Mouse (Mus musculus) G1E (cell line): ENCODE results near the gene Cyp2a12. TPM values are rescaled to one million over a fixed set of nuclear protein-coding genes. Genes with fewer than 3 reads are reported as not detected.

Experiments used
- ATAC-seq: 2 replicates; pipeline ENCODE4 v1.8.0; 2016; ENCODE audit warnings: mild to moderate bottlenecking; ENCODE audit not compliant: insufficient number of reproducible peaks, poor library complexity, low FRiP score, severe bottlenecking; ENCODE audit errors: extremely low read depth
- DNase-seq: peaks from one replicate; pipeline ENCODE4 v3.0.0; 2012; ENCODE audit warnings: low spot score
- H3K27me3 ChIP-seq: 2 replicates; pipeline ENCODE4 v1.6.1; 2012; ENCODE audit warnings: mild to moderate bottlenecking, low read length, inconsistent platforms; ENCODE audit not compliant: insufficient read depth
- H3K36me3 ChIP-seq: replicated peaks from 2 replicates; pipeline ENCODE3; 2012; ENCODE audit warnings: mild to moderate bottlenecking, inconsistent platforms
- H3K4me1 ChIP-seq: 2 replicates; pipeline ENCODE4 v1.6.1; 2012; ENCODE audit warnings: low read depth, low read length, inconsistent platforms, mixed read lengths; ENCODE audit not compliant: insufficient read depth
- H3K4me3 ChIP-seq: 2 replicates; pipeline ENCODE4 v1.5.1; 2012; ENCODE audit warnings: low read depth, mild to moderate bottlenecking, inconsistent platforms, low read length, moderate library complexity, mixed read lengths
- H3K9me3 ChIP-seq: replicated peaks from 2 replicates; pipeline ENCODE4 v1.6.1; 2012; ENCODE audit warnings: inconsistent platforms
- CTCF ChIP-seq: IDR thresholded peaks from 2 replicates; pipeline ENCODE4 v1.5.1; 2012; ENCODE audit warnings: low read depth, low read length, inconsistent platforms, mixed read lengths
- GATA1 ChIP-seq: IDR thresholded peaks from 2 replicates; pipeline ENCODE4 v1.6.1; 2012; ENCODE audit warnings: borderline replicate concordance, low read length, inconsistent platforms, mixed read lengths
- GATA2 ChIP-seq: IDR thresholded peaks from 2 replicates; pipeline ENCODE4 v1.6.1; 2012; ENCODE audit warnings: low read depth, low read length, inconsistent platforms, borderline replicate concordance
- POLR2AphosphoS5 ChIP-seq: IDR thresholded peaks from 2 replicates; pipeline ENCODE4 v1.6.1; 2012; ENCODE audit warnings: low read depth, low read length, inconsistent platforms; ENCODE audit not compliant: insufficient replicate concordance
- TAL1 ChIP-seq: conservative IDR thresholded peaks from 2 replicates; pipeline ENCODE4 v1.6.1; 2012; ENCODE audit warnings: low read depth, low read length, inconsistent platforms, mixed read lengths
- polyA plus RNA-seq: library from polyadenylated mRNA; stranded (reverse); fragments of >175 nt; gene quantifications from 2 replicates; pipeline ENCODE4 v1.2.3, GENCODE M21; 2012
- total RNA-seq, 2 experiments: library from RNA; stranded (forward) in 1 of 2; stranded (reverse) in 1 of 2; fragments of 200-1000 nt in 1 of 2; fragments of >200 nt in 1 of 2; fragmentation: Nextera tagmentation in 1 of 2; gene quantifications; 2 replicates each; pipeline ENCODE4 v1.2.3; 2014 to 2017

Gene Cyp2a12
- total and polyA plus RNA-seq, 3 experiments, result not detected

DNA sequence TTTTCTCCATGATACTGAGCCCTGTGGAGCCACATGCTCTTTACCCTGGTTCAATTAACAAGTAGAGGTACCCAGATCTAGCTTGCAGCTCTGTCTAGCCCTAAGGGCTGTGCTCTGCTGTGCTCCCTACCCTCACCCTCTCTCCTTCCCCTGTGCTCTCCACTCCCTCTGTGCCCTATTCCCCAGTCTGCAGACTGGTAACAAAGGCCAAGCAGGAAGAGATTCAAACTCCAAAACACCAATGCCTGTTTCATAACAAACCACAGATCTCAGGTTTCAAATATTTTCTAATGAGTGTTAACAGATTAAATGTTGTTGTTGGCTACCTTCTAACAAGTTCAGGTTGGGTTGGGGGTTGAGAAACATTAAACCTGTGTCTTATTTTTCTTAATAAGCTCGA is 49.8 kb downstream of the Cyp2a12 start:
- H3K36me3 ChIP-seq, result no peaks in the 10 kb centered on the region
- no peak for ATAC-seq

DNA sequence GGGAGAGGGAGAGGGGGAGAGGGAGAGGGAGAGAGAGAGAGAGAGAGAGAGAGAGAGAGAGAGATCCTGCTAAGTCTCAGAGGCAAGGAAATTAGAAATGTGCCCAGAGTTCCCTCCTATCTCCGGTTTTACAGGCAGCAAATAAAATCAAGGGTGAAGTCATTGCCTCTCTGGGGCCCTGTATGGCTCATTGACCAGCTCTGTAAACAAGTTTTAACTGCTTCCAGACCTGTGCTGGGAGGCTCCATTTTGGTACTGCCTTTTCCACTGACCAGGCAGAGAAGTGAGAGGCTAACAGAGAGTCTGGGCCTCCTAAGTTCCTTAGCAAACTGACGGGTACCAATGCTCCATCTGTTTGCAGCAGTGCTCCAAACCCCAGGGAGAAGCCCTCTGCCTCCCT is 52.7 kb downstream of the Cyp2a12 start:
- ATAC-seq (no peak), DNase-seq (no peak)
- Histone ChIP-seq H3K9me3 (no peaks in the 10 kb centered on the region), H3K4me3 (no peak overlapping the region), H3K27me3 (no peaks in the 10 kb centered on the region), H3K4me1 (no peaks in the 10 kb centered on the region), H3K36me3 (no peaks in the 10 kb centered on the region)
- TF ChIP-seq POLR2AphosphoS5, result no peak
- no peak for TF ChIP-seq GATA2
- no peak for TF ChIP-seq CTCF
- TF ChIP-seq TAL1, result no peak
- no peak for TF ChIP-seq GATA1

More for the DNA sequence above, 49.8 kb downstream of the Cyp2a12 start:
- no peak overlapping the region for H3K4me3 ChIP-seq
- DNase-seq, result no peak
- H3K9me3 ChIP-seq, result no peaks in the 10 kb centered on the region
- no peak for TF ChIP-seq POLR2AphosphoS5
- no peak for TF ChIP-seq TAL1
- no peaks in the 10 kb centered on the region for H3K4me1 ChIP-seq
- no peaks in the 10 kb centered on the region for H3K27me3 ChIP-seq

Other genes starting within 250 kb of the Cyp2a12 start
- gene Cyp2g1, start 220.2 kb upstream of the Cyp2a12 start, total RNA-seq (2014; fragmentation: Nextera tagmentation), result not detected in 2 replicates
- gene Cyp2g1, start 220.2 kb upstream of the Cyp2a12 start, total RNA-seq (2017), result not detected in 2 replicates
- not detected in 2 replicates for gene Cyp2g1, start 220.2 kb upstream of the Cyp2a12 start, polyA plus RNA-seq
- not detected in 2 replicates for gene Cyp2a5, start 193.8 kb upstream of the Cyp2a12 start, total RNA-seq (2014; fragmentation: Nextera tagmentation)
- not detected in 2 replicates for gene Cyp2a5, start 193.8 kb upstream of the Cyp2a12 start, total RNA-seq (2017)
- not detected in 2 replicates for gene Cyp2a5, start 193.8 kb upstream of the Cyp2a12 start, polyA plus RNA-seq
- gene Cyp2a22, start 89.7 kb upstream of the Cyp2a12 start, total RNA-seq (2014; fragmentation: Nextera tagmentation), result not detected in 2 replicates
- 0.11 TPM in 1 of 2 replicates, not detected in the other for gene Cyp2a22, start 89.7 kb upstream of the Cyp2a12 start, total RNA-seq (2017)
- gene Cyp2a22, start 89.7 kb upstream of the Cyp2a12 start, polyA plus RNA-seq, result not detected in 2 replicates
- gene Cyp2f2, start 90.8 kb downstream of the Cyp2a12 start, total RNA-seq (2014; fragmentation: Nextera tagmentation), result not detected in 2 replicates
- gene Cyp2f2, start 90.8 kb downstream of the Cyp2a12 start, total RNA-seq (2017), result not detected in 2 replicates
- not detected in 2 replicates for gene Cyp2f2, start 90.8 kb downstream of the Cyp2a12 start, polyA plus RNA-seq
- gene Cyp2t4, start 124.6 kb downstream of the Cyp2a12 start, total RNA-seq (2014; fragmentation: Nextera tagmentation), result not detected in 2 replicates
- 0.06 TPM in 1 of 2 replicates, not detected in the other for gene Cyp2t4, start 124.6 kb downstream of the Cyp2a12 start, total RNA-seq (2017)
- not detected in 2 replicates for gene Cyp2t4, start 124.6 kb downstream of the Cyp2a12 start, polyA plus RNA-seq
- 16.9 and 22.0 TPM in 2 replicates for gene Egln2, start 137.7 kb downstream of the Cyp2a12 start, total RNA-seq (2014; fragmentation: Nextera tagmentation)
- gene Egln2, start 137.7 kb downstream of the Cyp2a12 start, total RNA-seq (2017), result 42.6 and 46.4 TPM in 2 replicates
- 74.6 and 101 TPM in 2 replicates for gene Egln2, start 137.7 kb downstream of the Cyp2a12 start, polyA plus RNA-seq
- gene Rab4b, start 149.8 kb downstream of the Cyp2a12 start, total RNA-seq (2014; fragmentation: Nextera tagmentation), result 36.5 and 37.4 TPM in 2 replicates
- gene Rab4b, start 149.8 kb downstream of the Cyp2a12 start, total RNA-seq (2017), result 14.6 and 15.2 TPM in 2 replicates
- 182 and 204 TPM in 2 replicates for gene Rab4b, start 149.8 kb downstream of the Cyp2a12 start, polyA plus RNA-seq
- gene Gm21983, start 152.0 kb downstream of the Cyp2a12 start, total RNA-seq (2014; fragmentation: Nextera tagmentation), result 0.83 TPM in 1 of 2 replicates, not detected in the other
- gene Gm21983, start 152.0 kb downstream of the Cyp2a12 start, total RNA-seq (2017), result not detected in 2 replicates
- 0.04 TPM in 1 of 2 replicates, not detected in the other for gene Gm21983, start 152.0 kb downstream of the Cyp2a12 start, polyA plus RNA-seq
- gene Mia, start 152.1 kb downstream of the Cyp2a12 start, total RNA-seq (2014; fragmentation: Nextera tagmentation), result 0.87 and 4.6 TPM in 2 replicates
- gene Mia, start 152.1 kb downstream of the Cyp2a12 start, total RNA-seq (2017), result 0.82 and 1.4 TPM in 2 replicates
- gene Mia, start 152.1 kb downstream of the Cyp2a12 start, polyA plus RNA-seq, result 0.24 TPM in 1 of 2 replicates, not detected in the other
- 14.5 and 15.5 TPM in 2 replicates for gene BC024978, start 166.7 kb downstream of the Cyp2a12 start, total RNA-seq (2014; fragmentation: Nextera tagmentation)
- gene BC024978, start 166.7 kb downstream of the Cyp2a12 start, total RNA-seq (2017), result 2.7 and 3.3 TPM in 2 replicates
- 3.5 and 4.8 TPM in 2 replicates for gene BC024978, start 166.7 kb downstream of the Cyp2a12 start, polyA plus RNA-seq
- gene Snrpa, start 167.2 kb downstream of the Cyp2a12 start, total RNA-seq (2014; fragmentation: Nextera tagmentation), result 249 and 291 TPM in 2 replicates
- 96.6 and 101 TPM in 2 replicates for gene Snrpa, start 167.2 kb downstream of the Cyp2a12 start, total RNA-seq (2017)
- gene Snrpa, start 167.2 kb downstream of the Cyp2a12 start, polyA plus RNA-seq, result 608 and 872 TPM in 2 replicates
- 5.3 and 6.6 TPM in 2 replicates for gene Itpkc, start 199.6 kb downstream of the Cyp2a12 start, total RNA-seq (2014; fragmentation: Nextera tagmentation)
- gene Itpkc, start 199.6 kb downstream of the Cyp2a12 start, total RNA-seq (2017), result 4.6 TPM in 2 replicates
- 3.5 and 3.9 TPM in 2 replicates for gene Itpkc, start 199.6 kb downstream of the Cyp2a12 start, polyA plus RNA-seq
- gene Coq8b, start 203.9 kb downstream of the Cyp2a12 start, total RNA-seq (2014; fragmentation: Nextera tagmentation), result 19.3 and 30.4 TPM in 2 replicates
- 25.3 and 25.5 TPM in 2 replicates for gene Coq8b, start 203.9 kb downstream of the Cyp2a12 start, total RNA-seq (2017)
- 62.2 and 65.3 TPM in 2 replicates for gene Coq8b, start 203.9 kb downstream of the Cyp2a12 start, polyA plus RNA-seq
- gene Numbl, start 229.4 kb downstream of the Cyp2a12 start, total RNA-seq (2014; fragmentation: Nextera tagmentation), result 2.9 and 4.5 TPM in 2 replicates
- 1.3 and 1.6 TPM in 2 replicates for gene Numbl, start 229.4 kb downstream of the Cyp2a12 start, total RNA-seq (2017)
- 5.7 TPM in 2 replicates for gene Numbl, start 229.4 kb downstream of the Cyp2a12 start, polyA plus RNA-seq